Mouse (Mus musculus) CH12F3 (cell line): ENCODE measurements around the gene Rps15.

Experiments
- in situ Hi-C: fragments of 300-500 bp; cut with MboI; formaldehyde crosslinking; loops from 2 replicates; pipeline ENCODE4 v1.14.3; 2020; ENCODE audit warnings: low sequenced_read_pairs

Rps15 gene

GRCm38 (mm10) chr10:80336263-80336662 is 44.0 kb downstream of the Rps15 start:
- in situ Hi-C loops = no loop called here

- in situ Hi-C loops = no loop called here
Measured at GRCm38 (mm10) chr10:80339941-80340750, 47.9 kb downstream of the Rps15 start.

- in situ Hi-C loops = no loop called here
Measured at GRCm38 (mm10) chr10:80341026-80341425, 48.8 kb downstream of the Rps15 start.

- in situ Hi-C loops = no loop called here
Measured at GRCm38 (mm10) chr10:80341491-80342304, 49.4 kb downstream of the Rps15 start.

GRCm38 (mm10) chr10:80342305-80342748 is 50.1 kb downstream of the Rps15 start:
- in situ Hi-C loops = no loop called here

GRCm38 (mm10) chr10:80342749-80343424 is 50.6 kb downstream of the Rps15 start:
- in situ Hi-C loops = no loop called here

GRCm38 (mm10) chr10:80343425-80343895 is 51.2 kb downstream of the Rps15 start:
- in situ Hi-C loops = no loop called here
